ENCODE assay signal across 8 mouse cellular contexts in the genomic region with DNA sequence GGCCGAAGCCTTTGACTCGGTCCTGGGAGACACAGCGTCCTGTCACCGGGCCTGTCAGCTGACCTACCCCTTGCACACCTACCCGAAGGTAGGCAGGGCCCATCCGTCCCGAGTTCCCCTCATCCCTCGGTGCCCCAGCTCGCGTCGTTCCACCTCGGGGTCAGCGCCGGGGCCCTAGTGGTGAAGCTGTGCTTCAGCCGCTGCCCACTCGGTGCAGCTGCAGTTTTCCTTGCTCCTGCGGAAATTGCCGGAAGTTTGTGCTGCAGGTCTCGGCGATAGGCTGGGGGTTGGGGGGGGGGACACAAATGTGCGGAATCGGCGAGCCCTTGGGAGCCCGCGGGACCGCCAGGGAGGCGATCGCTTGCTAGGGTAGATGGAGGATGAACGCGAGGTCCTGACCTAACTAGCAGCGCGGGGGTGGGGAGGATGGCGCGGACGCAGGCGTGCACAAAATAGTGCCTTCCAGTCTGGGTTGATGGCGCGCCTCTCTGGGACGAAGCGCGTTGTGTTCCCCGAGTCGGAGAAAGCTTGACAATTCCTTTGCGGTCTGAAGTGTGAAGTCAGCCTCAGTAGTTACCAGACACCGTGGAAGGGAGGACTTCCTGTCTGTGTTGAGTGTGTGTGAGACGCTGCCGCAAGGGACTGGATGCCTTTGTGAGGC. TPM values are rescaled to one million over a fixed set of nuclear protein-coding genes. Genes with fewer than 3 reads are reported as not detected.
DNase-seq lines count a peak whose midpoint lies in the region; ATAC-seq and TF ChIP-seq lines count a peak whose summit lies in the region.

Gene Tceanc2, minus strand, starts transcription at position 287 of the 661 bp plus-strand sequence.

- peak within 1 kb of the TSS; percentile 58 for H3K4me3 ChIP-seq in hindbrain, embryonic 15.5 days
- peak within 1 kb of the TSS; percentile 64 for H3K4me3 ChIP-seq in left cerebral cortex, adult 2 months
- H3K4me3 ChIP-seq in macrophage (ENCODE audit: inconsistent target): peak within 1 kb of the TSS; percentile 78

- peaks cover 10% of the 10 kb centered on the region for H3K36me3 ChIP-seq in hindbrain, embryonic 15.5 days
- H3K36me3 ChIP-seq in macrophage (ENCODE audit: inconsistent target): peaks cover 17% of the 10 kb centered on the region; the same call in 1 of the 2 replicates

- intact Hi-C loops in left cerebral cortex, adult 2 months (cut with DNase I): loop anchor here (5.0 kb wide), 1 partner anchor 168 kb away; no protein-coding TSS in a partner anchor

- WGBS in hindbrain, embryonic 15.5 days: under 1% methylated on average over 47 of the region's 47 CpGs
- 0% methylated on average over 45 of the region's 47 CpGs for WGBS in macrophage (ENCODE audit: missing documents)

- peaks cover 90% of the 10 kb centered on the region for H3K79me2 ChIP-seq in macrophage (ENCODE audit: inconsistent target)

- DNase-seq in NIH3T3 (ENCODE audit: low read depth): peak; percentile 68
- DNase-seq in cerebellum, adult 9-11 months: peak; percentile 67
- peak; percentile 38 to 48 for DNase-seq in frontal cortex, postnatal 14 days (ENCODE audit: low spot score in 2 of 2)
- peak; percentile 42 to 52 for DNase-seq in left cerebral cortex, adult 2 months (ENCODE audit: extremely low spot score in 1 of 2, low spot score in 2 of 2)
- DNase-seq in right cerebral cortex, adult 18-20 months: peak; percentile 55
- DNase-seq in urinary bladder, postnatal 10 days (ENCODE audit: low spot score): peak; percentile 13

- peaks cover 40% of the 10 kb centered on the region for H3K4me1 ChIP-seq in hindbrain, embryonic 15.5 days (replicated peaks)

- TF ChIP-seq CTCF in left cerebral cortex, adult 2 months (IDR thresholded peaks at IDR 0.05): peak; percentile 2

- H3K9ac ChIP-seq in hindbrain, embryonic 15.5 days: peak within 1 kb of the TSS; percentile 58

- H3K27me3 ChIP-seq in hindbrain, embryonic 15.5 days: no peaks in the 10 kb centered on the region

- H3K9me3 ChIP-seq in hindbrain, embryonic 15.5 days: no peaks in the 10 kb centered on the region

- peak within 1 kb of the TSS; percentile 97 for H3K27ac ChIP-seq in hindbrain, embryonic 15.5 days (replicated peaks)
- H3K27ac ChIP-seq in left cerebral cortex, adult 2 months: peak within 1 kb of the TSS; percentile 99
- H3K27ac ChIP-seq in macrophage: peak within 1 kb of the TSS; percentile 80

- peak within 1 kb of the TSS; percentile 70 for H3K4me2 ChIP-seq in hindbrain, embryonic 15.5 days

- ATAC-seq in hindbrain, embryonic 15.5 days (ENCODE audit: low FRiP score, low read depth): peak; percentile 74

RNA-seq across cellular contexts. Expression of gene Tceanc2, which starts in this region (rescaled TPM):
- 16.6 and 37.6 TPM in 2 replicates for polyA plus RNA-seq in hindbrain, embryonic 15.5 days (2015; fragmentation: Nextera tagmentation; extraction: Ambion mirVana)
- 10 to 100 TPM; 13.9 to 16.1 TPM for total RNA-seq in left cerebral cortex, adult 2 months (2021)
- total RNA-seq in macrophage (2018; cell fraction: chromatin; rRNA removed): 10 to 100 TPM in 21 of 26 experiments, 1 to 10 TPM in 5; 7.6 to 53.0 (median 23.9) TPM
- total RNA-seq in macrophage (2018; cell fraction: cytosol; rRNA removed): 10 to 100 TPM; 21.6 to 71.5 (median 49.4) TPM
- 10 to 100 TPM in 25 of 26 experiments, 1 to 10 TPM in 1; 6.9 to 46.9 (median 23.3) TPM for total RNA-seq in macrophage (2018; cell fraction: nucleus; rRNA removed)
- 33.9 to 65.4 TPM (median 51.7 TPM) in 3 replicates for polyA plus RNA-seq in macrophage (2018)

Comparison
In these comparisons a context has a peak if more than half of its experiments do, and no peak if none do; other contexts are left out.
1. Peak in every context shown above with its lines: DNase-seq, ATAC-seq, H3K4me3 ChIP-seq and H3K27ac ChIP-seq.
2. DNase-seq: peak in every context shown above with its lines; median percentile 68 in NIH3T3; 67 in cerebellum, adult 9-11 months; 55 in right cerebral cortex, adult 18-20 months; 47 in left cerebral cortex, adult 2 months; 43 in frontal cortex, postnatal 14 days; 13 in urinary bladder, postnatal 10 days.